Mouse (Mus musculus) cortical plate, adult 2 months (tissue): ENCODE data around the gene Mmp23. TPM values are rescaled to one million over a fixed set of nuclear protein-coding genes. Genes with fewer than 3 reads are reported as not detected.
"Not testable (repeated sequence)": the region's sequence is repeated elsewhere in the genome, so short reads cannot be mapped to it uniquely, and the experiment has no call there.

Experiments
- H3K27ac ChIP-seq: fragments of 200-500 bp; 2 replicates; pipeline ENCODE4 v1.5.1; 2012; ENCODE audit warnings: low read length, control low read depth, inconsistent platforms; ENCODE audit not compliant: insufficient read depth
- H3K4me1 ChIP-seq: fragments of 200-500 bp; 2 replicates; pipeline ENCODE4 v1.6.1; 2011; ENCODE audit warnings: low read length; ENCODE audit not compliant: control insufficient read depth, insufficient read depth
- H3K4me3 ChIP-seq: fragments of 200-500 bp; 2 replicates; pipeline ENCODE4 v1.5.1; 2011; ENCODE audit warnings: mild to moderate bottlenecking, low read length, control low read depth; ENCODE audit not compliant: insufficient read depth
- CTCF ChIP-seq: fragments of 200-500 bp; IDR thresholded peaks from 2 replicates; pipeline ENCODE4 v1.5.1; 2011; ENCODE audit warnings: mild to moderate bottlenecking, control low read depth, low read length; ENCODE audit not compliant: insufficient read depth; ENCODE audit errors: extremely low read depth
- POLR2A ChIP-seq: fragments of 200-500 bp; IDR thresholded peaks from 2 replicates; pipeline ENCODE4 v1.6.1; 2011; ENCODE audit warnings: mild to moderate bottlenecking, low read length, control low read depth; ENCODE audit not compliant: insufficient read depth; ENCODE audit errors: extremely low read depth
- polyA plus RNA-seq: library from polyadenylated mRNA; depleted of rRNA; stranded (reverse); fragments of >200 nt; gene quantifications from 2 replicates; pipeline ENCODE4 v1.2.3, GENCODE M21; 2012

Mmp23 gene
- polyA plus RNA-seq, 1 experiment = 5.9 TPM

DNA sequence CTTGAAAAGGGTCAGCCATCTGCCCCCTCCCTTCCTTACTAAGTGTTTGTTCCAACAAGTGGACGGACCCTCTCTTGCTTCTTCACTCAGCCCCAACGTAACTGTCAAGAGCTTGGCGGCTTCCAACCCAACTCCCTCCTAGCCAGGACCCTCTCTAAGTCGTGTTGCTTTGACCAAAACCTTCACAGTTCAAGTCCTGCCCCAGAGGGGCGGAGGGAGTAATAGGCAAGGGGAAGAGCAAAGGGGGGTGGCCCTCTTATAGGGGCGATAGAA is 935 bp upstream of the Mmp23 start:
- H3K4me1 ChIP-seq = no peaks in the 10 kb centered on the region

DNA sequence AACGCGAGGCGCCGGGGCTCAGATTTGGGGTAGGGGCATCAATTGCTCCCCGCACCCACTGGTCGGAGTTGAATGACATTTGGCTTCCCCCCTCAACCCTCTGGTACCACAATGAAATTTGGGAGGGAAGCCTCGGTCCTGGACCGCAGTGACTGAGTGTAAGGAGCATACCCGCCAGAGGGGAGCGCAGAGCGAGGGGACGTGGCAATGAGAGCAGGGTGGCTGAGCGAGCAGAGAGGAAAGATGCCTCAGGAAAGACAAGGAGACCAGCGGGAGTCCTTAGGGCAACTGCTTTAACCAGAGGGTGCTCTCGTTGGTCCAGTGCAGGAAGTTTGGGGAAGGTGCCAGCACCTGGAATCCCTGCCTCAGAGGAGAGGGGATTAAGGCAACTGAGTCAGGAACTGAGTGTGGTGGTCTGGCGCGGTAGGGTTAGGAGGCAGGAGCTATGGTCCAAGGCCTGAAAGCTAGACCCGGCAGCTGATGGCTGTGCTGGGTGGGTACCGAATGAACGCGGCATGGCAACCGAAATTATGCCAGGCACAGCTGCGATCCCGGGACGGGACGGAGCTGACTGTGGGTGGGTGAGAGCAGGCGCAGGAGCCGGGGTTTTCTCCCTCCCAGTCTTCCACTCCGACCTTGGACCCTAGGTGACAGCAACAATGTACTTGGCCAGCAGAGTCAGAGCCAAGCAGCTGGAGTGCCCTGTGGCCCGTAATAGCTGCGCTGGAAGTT is 433 bp upstream of the Mmp23 start:
- no peak overlapping the region for H3K4me3 ChIP-seq
- H3K27ac ChIP-seq = no peak overlapping the region
- no peaks in the 10 kb centered on the region for H3K4me1 ChIP-seq
- TF ChIP-seq CTCF = no peak
- TF ChIP-seq POLR2A = no peak

More for the DNA sequence above, 935 bp upstream of the Mmp23 start:
- Histone ChIP-seq H3K27ac (no peak overlapping the region), H3K4me3 (no peak overlapping the region)
- TF ChIP-seq CTCF = no peak
- TF ChIP-seq POLR2A = no peak

DNA sequence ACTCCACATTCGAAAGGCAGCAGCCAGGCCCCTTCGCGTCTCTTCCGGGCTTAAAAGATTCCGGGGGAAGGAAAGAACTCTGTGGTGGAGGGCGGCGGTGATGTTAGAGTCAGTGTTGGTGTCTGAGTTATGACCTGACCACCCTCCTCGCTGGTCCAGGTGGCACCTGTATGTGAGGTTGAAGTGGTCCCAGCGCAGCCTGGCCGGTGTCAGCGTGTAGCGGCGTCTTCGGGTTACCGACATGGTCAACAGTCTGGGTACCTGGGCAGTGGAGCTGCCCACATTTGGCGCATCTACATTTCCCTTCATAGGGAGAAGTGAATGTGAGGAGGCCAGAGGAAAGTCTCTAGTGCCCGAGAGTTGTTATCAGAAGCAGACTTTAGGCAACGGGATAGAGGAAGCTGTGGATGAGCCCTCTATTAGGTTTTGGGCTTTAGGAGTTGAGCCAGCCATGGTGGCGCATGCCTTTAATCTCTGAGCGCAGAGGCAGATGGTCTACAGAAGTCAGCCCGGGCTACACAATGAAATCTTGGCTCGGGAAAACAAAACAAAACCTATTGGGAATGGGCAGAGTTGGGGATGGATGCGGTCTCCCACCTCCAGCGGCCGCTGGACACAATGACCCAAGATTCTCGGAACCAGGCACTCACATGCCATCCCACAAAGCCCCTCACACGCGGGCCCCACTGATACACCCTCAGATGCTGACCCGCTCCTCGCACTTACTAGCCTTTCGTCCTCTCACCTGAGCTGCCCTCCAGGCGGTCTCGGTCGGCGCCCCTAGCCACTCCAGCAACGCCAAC is 700 bp downstream of the Mmp23 start:
- TF ChIP-seq POLR2A (no peak), CTCF (no peak)
- Histone ChIP-seq H3K4me3 (no peak overlapping the region), H3K4me1 (no peaks in the 10 kb centered on the region), H3K27ac (no peak overlapping the region)

DNA sequence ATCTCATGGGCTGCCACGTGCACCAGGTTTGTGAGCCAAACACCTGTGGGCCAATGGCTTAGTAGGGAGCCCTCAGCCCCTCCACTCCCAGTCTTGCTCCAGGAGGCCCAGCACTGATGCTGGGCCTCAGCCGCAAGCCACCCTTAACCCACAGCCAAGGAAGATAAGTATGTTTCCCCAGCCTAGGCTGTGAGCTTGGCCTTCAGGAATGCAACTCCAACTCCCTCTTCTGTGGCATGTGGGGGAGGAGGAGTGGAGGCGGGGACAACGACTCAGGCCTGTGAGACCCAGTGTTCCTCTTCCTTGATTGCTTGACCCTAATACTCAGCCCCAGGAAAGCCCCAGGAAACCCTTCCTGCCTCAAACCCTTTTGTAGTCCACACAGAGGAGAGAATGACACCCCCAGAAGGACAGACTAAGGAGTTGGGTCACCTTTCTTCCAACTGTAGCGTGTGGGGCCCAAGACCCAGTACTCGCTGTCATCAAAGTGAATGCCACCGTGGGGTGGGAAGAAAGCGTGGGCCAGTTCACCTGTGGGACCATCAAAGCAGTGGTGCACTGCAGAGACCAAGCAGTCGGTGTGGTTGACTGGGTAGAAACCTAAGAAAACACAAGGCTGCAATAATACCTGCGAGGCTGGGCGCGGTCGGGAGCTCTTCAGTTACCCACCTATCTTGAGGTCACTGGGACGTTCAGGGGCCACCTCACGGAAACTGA is 1.5 kb downstream of the Mmp23 start:
- H3K27ac ChIP-seq = no peak overlapping the region
- TF ChIP-seq CTCF (no peak), POLR2A (no peak)
- H3K4me3 ChIP-seq = no peak overlapping the region
- no peaks in the 10 kb centered on the region for H3K4me1 ChIP-seq

DNA sequence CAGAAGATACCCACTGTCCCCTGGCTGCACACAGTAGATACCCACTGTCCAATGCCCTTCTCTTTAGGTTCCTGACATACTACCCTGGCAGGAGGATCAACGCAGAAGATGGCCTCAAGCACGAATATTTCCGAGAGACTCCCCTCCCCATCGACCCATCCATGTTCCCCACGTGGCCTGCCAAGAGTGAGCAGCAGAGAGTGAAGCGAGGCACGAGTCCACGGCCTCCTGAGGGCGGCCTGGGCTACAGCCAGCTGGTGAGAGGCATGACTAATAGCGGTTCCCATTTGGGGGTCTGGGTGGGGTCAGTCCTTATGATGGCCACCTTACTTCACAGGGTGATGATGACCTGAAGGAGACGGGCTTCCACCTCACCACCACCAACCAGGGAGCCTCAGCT is 3.8 kb downstream of the Mmp23 start:
- TF ChIP-seq CTCF (no peak), POLR2A (no peak)
- Histone ChIP-seq H3K4me3 (no peak overlapping the region), H3K27ac (no peak overlapping the region), H3K4me1 (no peaks in the 10 kb centered on the region)

DNA sequence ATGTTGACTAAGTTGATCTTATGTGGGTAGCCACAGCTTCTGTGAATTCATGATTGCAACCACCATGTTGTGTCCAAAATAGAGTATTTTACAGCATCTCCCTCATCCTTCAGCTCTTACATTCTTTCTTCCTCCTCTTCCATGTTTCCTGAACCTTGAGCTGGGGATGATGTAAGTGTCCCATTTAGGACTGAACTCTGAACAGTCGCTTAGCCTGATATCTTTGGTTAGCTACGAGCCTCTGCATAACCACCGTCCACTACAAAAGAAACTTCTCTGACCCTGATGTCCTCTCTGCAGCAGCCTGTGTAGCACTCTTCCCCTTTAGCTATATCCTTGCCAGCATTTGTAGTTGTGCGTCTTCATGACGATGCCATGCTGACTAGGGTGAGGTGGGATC is 7.5 kb downstream of the Mmp23 start:
- Histone ChIP-seq H3K27ac (no peak overlapping the region), H3K4me3 (no peak overlapping the region), H3K4me1 (no peaks in the 10 kb centered on the region)
- TF ChIP-seq CTCF (no peak), POLR2A (no peak)

DNA sequence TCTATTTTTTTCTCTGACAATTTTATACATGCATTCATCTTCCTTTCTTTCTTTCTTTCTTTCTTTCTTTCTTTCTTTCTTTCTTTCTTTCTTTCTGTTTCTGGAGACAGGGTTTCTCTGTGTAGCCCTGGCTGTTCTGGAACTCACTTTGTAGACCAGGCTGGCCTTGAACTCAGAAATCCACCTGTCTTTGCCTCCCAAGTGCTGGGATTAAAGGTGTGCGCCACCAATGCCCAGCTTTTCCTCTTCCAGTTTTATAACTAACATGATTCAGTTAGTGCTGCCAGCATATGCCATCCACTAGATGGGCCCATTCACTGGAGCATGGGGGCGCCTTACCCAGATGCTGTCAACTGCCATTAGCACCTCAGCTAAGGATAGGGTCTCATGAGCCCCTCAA is 7.9 kb downstream of the Mmp23 start, which contains the start of gene Gm10563:
Gene Gm10563, minus strand, starts transcription at position 101 of the 400 bp plus-strand sequence.
- H3K27ac ChIP-seq, H3K4me3 ChIP-seq, H3K4me1 ChIP-seq: not testable (repeated sequence)

DNA sequence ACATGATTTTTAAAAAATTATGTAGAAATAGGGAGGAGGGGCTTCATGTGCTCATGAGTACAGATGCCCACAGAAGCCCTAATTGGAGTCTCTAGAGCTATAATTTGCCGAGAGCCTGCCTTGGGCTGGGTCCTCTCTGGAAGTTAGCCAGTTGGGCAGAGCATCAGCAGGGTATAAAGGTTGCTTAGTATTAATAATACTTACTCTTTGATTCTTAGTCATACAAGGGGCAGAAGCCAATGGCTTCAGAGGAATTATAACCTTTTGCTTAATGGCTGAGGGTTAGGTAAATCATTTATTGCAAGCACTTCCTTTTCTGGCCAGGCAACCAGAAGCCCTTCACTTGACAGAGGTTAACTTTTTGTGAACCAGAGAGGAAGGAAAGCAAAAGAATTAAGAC is 9.7 kb downstream of the Mmp23 start:
- H3K4me1 ChIP-seq = no peaks in the 10 kb centered on the region
- H3K4me3 ChIP-seq = no peak overlapping the region
- TF ChIP-seq CTCF = no peak
- no peak for TF ChIP-seq POLR2A
- H3K27ac ChIP-seq = no peak overlapping the region

GRCm38 (mm10) chr4:155635766-155636499 is 17.3 kb downstream of the Mmp23 start:
- Histone ChIP-seq H3K27ac (no peak overlapping the region), H3K4me1 (no peaks in the 10 kb centered on the region), H3K4me3 (no peak overlapping the region)
- no peak for TF ChIP-seq POLR2A
- TF ChIP-seq CTCF = no peak
